Mouse (Mus musculus) forebrain, embryonic 12.5 days (tissue): ENCODE measurements around the gene Neurod2. TPM values are rescaled to one million over a fixed set of nuclear protein-coding genes. Genes with fewer than 3 reads are reported as not detected.

Experiments used
- ATAC-seq: fragments of 200-750 bp; cut with Nextera tagmentation; 2 replicates; pipeline ENCODE4 v1.8.0; 2017; ENCODE audit warnings: moderate TSS enrichment; ENCODE audit not compliant: low FRiP score
- H3K27ac ChIP-seq: fragments of 300-500 bp; sonication (generic); 2 replicates; pipeline ENCODE4 v1.5.1; 2016; ENCODE audit warnings: mild to moderate bottlenecking
- H3K27me3 ChIP-seq: fragments of 300-500 bp; sonication (generic); 2 replicates; pipeline ENCODE4 v1.6.1; 2016; ENCODE audit warnings: mild to moderate bottlenecking
- H3K36me3 ChIP-seq: fragments of 300-500 bp; sonication (generic); replicated peaks from 2 replicates; pipeline ENCODE4 v1.6.1; 2016; ENCODE audit warnings: mild to moderate bottlenecking
- H3K4me1 ChIP-seq: fragments of 300-500 bp; sonication (generic); 2 replicates; pipeline ENCODE4 v1.6.1; 2016
- H3K4me2 ChIP-seq: fragments of 300-500 bp; sonication (generic); 2 replicates; pipeline ENCODE4 v1.6.1; 2016; ENCODE audit warnings: mild to moderate bottlenecking, moderate library complexity
- H3K4me3 ChIP-seq: fragments of 300-500 bp; sonication (generic); replicated peaks from 2 replicates; pipeline ENCODE4 v1.5.1; 2016; ENCODE audit warnings: mild to moderate bottlenecking
- H3K9ac ChIP-seq: fragments of 300-500 bp; sonication (generic); 2 replicates; pipeline ENCODE4 v1.6.1; 2016; ENCODE audit warnings: mild to moderate bottlenecking
- H3K9me3 ChIP-seq: fragments of 300-500 bp; sonication (generic); 2 replicates; pipeline ENCODE4 v1.6.1; 2016
- WGBS: fragments of 180-500 bp; shearing (Covaris S2); methylation state at CpG from one replicate; pipeline ENCODE4 v1.1.7; 2016; 5-methylcytosine and 5-hydroxymethylcytosine counted together
- polyA plus RNA-seq: library from polyadenylated mRNA; unstranded; fragments of >200 nt; fragmentation: Nextera tagmentation; extraction: Ambion mirVana; gene quantifications from 2 replicates; pipeline ENCODE4 v1.2.1, GENCODE M21; 2016

Gene Neurod2
- polyA plus RNA-seq, 1 experiment from 2014 or later, result 20.5 TPM

DNA sequence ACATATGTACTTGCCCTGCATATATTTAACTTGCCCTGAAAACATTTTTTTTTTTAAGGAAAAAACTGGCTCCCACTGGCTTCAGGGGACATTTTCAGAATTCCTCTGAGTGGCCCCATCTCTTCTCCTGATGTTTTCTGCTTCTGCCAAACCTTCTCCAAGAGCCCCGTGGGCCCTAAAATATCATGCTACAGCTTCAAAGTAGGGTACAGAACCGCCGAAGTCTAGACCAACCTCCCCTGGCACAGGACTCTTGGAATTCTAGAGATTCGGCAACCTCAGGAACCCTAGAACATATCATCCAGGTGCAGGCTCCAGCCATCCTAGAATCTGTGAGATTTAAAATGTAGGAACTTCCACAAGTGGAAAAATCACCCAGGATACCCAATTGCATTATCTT is 9.9 kb downstream of the Neurod2 start:
- 12% methylated on average over 4 of the region's 4 CpGs for WGBS
- peaks cover 7% of the 10 kb centered on the region; the same call in 1 of the 2 replicates for H3K4me1 ChIP-seq
- no peak overlapping the region for H3K9ac ChIP-seq
- peaks cover 100% of the 10 kb centered on the region for H3K27me3 ChIP-seq
- no peaks in the 10 kb centered on the region for H3K36me3 ChIP-seq
- no peaks in the 10 kb centered on the region for H3K9me3 ChIP-seq
- no peak overlapping the region for H3K27ac ChIP-seq
- no peak overlapping the region for H3K4me3 ChIP-seq
- ATAC-seq, result no peak
- no peak overlapping the region for H3K4me2 ChIP-seq

GRCm38 (mm10) chr11:98319120-98319519 is 10.3 kb downstream of the Neurod2 start:
- peaks cover 7% of the 10 kb centered on the region; the same call in 1 of the 2 replicates for H3K4me1 ChIP-seq
- no peaks in the 10 kb centered on the region for H3K9me3 ChIP-seq
- ATAC-seq, result no peak
- no peak overlapping the region for H3K4me3 ChIP-seq
- WGBS, result 2% methylated on average over 15 of the region's 15 CpGs
- no peaks in the 10 kb centered on the region for H3K36me3 ChIP-seq
- H3K4me2 ChIP-seq, result no peak overlapping the region
- H3K9ac ChIP-seq, result no peak overlapping the region
- H3K27ac ChIP-seq, result no peak overlapping the region
- peaks cover 100% of the 10 kb centered on the region for H3K27me3 ChIP-seq

GRCm38 (mm10) chr11:98318421-98319116 is 10.9 kb downstream of the Neurod2 start:
- Histone ChIP-seq H3K9ac (no peak overlapping the region), H3K36me3 (no peaks in the 10 kb centered on the region), H3K27ac (peak overlapping the region; percentile 8; the same call in 1 of the 2 replicates), H3K4me2 (no peak overlapping the region), H3K4me3 (no peak overlapping the region), H3K27me3 (peaks cover 100% of the 10 kb centered on the region), H3K9me3 (no peaks in the 10 kb centered on the region), H3K4me1 (peaks cover 11% of the 10 kb centered on the region; the same call in 1 of the 2 replicates)
- no peak for ATAC-seq
- 1% methylated on average over 14 of the region's 14 CpGs for whole genome bisulfite sequencing

DNA sequence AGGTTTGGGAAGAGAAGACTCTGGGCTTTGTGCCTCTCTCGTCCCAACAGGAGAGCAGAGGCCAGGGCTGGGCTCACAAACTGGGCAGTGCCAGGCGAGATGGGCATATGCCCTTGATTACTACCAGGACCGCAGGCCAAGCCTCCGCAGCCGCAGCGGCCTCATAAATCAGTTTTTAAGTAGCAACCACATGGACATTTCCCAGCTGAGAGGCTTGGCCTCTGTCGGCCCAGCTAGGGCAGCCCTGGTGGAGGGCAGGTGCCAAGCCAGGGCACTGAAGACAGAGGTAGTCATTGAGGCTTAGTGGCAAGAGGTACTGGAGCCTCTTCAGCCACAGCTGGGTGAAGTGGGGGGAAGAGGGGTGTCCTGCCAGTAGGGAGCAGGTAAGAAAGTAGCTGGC is 12.0 kb downstream of the Neurod2 start:
- H3K4me2 ChIP-seq, result no peak overlapping the region

GRCm38 (mm10) chr11:98313790-98314323 is 15.6 kb downstream of the Neurod2 start:
- WGBS, result under 1% methylated on average over 26 of the region's 26 CpGs
- peaks cover 8% of the 10 kb centered on the region; the same call in 1 of the 2 replicates for H3K4me1 ChIP-seq
- no peak for ATAC-seq

More for the DNA sequence above, 12.0 kb downstream of the Neurod2 start:
- Histone ChIP-seq H3K27me3 (peaks cover 98% of the 10 kb centered on the region), H3K9me3 (no peaks in the 10 kb centered on the region), H3K36me3 (no peaks in the 10 kb centered on the region), H3K4me1 (peaks cover 11% of the 10 kb centered on the region; the same call in 1 of the 2 replicates), H3K27ac (peak overlapping the region; percentile 31; the same call in 1 of the 2 replicates), H3K9ac (no peak overlapping the region), H3K4me3 (no peak overlapping the region)
- no peak for ATAC-seq
- 4% methylated on average over 7 of the region's 7 CpGs for WGBS

GRCm38 (mm10) chr11:98298484-98299205 is 30.8 kb downstream of the Neurod2 start:
- H3K9ac ChIP-seq, result no peak overlapping the region
- H3K4me1 ChIP-seq, result peaks cover 50% of the 10 kb centered on the region
- ATAC-seq, result no peak
- peaks cover 53% of the 10 kb centered on the region for H3K27me3 ChIP-seq
- no peak overlapping the region for H3K27ac ChIP-seq
- no peaks in the 10 kb centered on the region for H3K9me3 ChIP-seq
- H3K36me3 ChIP-seq, result no peaks in the 10 kb centered on the region
- no peak overlapping the region for H3K4me3 ChIP-seq
- 3% methylated on average over 10 of the region's 10 CpGs for WGBS
- peak overlapping the region; percentile 29; the same call in 1 of the 2 replicates for H3K4me2 ChIP-seq

More at GRCm38 (mm10) chr11:98313790-98314323, 15.6 kb downstream of the Neurod2 start:
- Histone ChIP-seq H3K4me3 (0 out of 2 replicates have a peak overlapping the region, but pooled peaks have one; percentile 5), H3K36me3 (no peaks in the 10 kb centered on the region), H3K27me3 (peaks cover 91% of the 10 kb centered on the region), H3K27ac (no peak overlapping the region), H3K4me2 (no peak overlapping the region), H3K9ac (no peak overlapping the region), H3K9me3 (no peaks in the 10 kb centered on the region)

- WGBS, result 13% methylated on average over 7 of the region's 7 CpGs
- Histone ChIP-seq H3K9ac (no peak overlapping the region), H3K36me3 (no peaks in the 10 kb centered on the region), H3K9me3 (no peaks in the 10 kb centered on the region), H3K27ac (no peak overlapping the region), H3K4me3 (no peak overlapping the region), H3K4me2 (no peak overlapping the region), H3K27me3 (peaks cover 53% of the 10 kb centered on the region), H3K4me1 (peaks cover 50% of the 10 kb centered on the region)
- no peak for ATAC-seq
Measured at GRCm38 (mm10) chr11:98297778-98298177, 31.7 kb downstream of the Neurod2 start.

DNA sequence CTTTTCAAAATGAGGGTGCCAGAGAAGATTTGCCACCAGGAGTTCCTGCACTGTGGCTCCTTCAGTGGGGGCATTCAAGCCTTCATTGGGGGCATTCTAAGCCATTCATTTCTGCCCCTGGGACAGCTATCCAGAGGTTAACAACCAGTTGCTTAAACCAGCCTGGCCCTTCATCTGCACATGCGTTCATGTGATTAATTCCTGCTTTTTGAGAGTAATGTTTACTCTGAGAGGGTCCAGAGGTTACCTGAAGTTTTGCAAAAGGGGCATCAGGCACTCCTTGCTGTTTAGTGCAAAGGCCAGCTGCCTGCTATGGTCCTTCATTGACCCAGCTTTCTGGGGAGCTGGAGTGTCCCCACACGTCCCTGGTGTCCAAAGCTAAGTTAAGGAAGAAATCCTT is 32.5 kb downstream of the Neurod2 start:
- no peak overlapping the region for H3K4me2 ChIP-seq
- ATAC-seq, result no peak
- peaks cover 53% of the 10 kb centered on the region for H3K27me3 ChIP-seq
- peaks cover 50% of the 10 kb centered on the region for H3K4me1 ChIP-seq
- H3K36me3 ChIP-seq, result no peaks in the 10 kb centered on the region
- no peak overlapping the region for H3K4me3 ChIP-seq
- 61% methylated on average over 2 of the region's 2 CpGs for WGBS
- no peaks in the 10 kb centered on the region for H3K9me3 ChIP-seq
- H3K27ac ChIP-seq, result no peak overlapping the region
- 0 out of 2 replicates have a peak overlapping the region, but pooled peaks have one; percentile 25 for H3K9ac ChIP-seq

- Histone ChIP-seq H3K4me3 (no peak overlapping the region), H3K9ac (peak overlapping the region; percentile 25; the same call in 1 of the 2 replicates), H3K27me3 (peaks cover 53% of the 10 kb centered on the region), H3K27ac (no peak overlapping the region), H3K4me1 (peaks cover 50% of the 10 kb centered on the region), H3K4me2 (no peak overlapping the region), H3K9me3 (no peaks in the 10 kb centered on the region), H3K36me3 (no peaks in the 10 kb centered on the region)
- 3% methylated on average over 5 of the region's 5 CpGs for WGBS
- no peak; the same call in 1 of the 2 replicates for ATAC-seq
Measured at GRCm38 (mm10) chr11:98296277-98296676, 33.2 kb downstream of the Neurod2 start.

GRCm38 (mm10) chr11:98295013-98295585 is 34.3 kb downstream of the Neurod2 start:
- Histone ChIP-seq H3K9ac (peak overlapping the region; percentile 78), H3K4me1 (peaks cover 55% of the 10 kb centered on the region), H3K27ac (peak overlapping the region; percentile 79), H3K9me3 (no peaks in the 10 kb centered on the region), H3K4me3 (peak overlapping the region; percentile 61), H3K36me3 (no peaks in the 10 kb centered on the region), H3K4me2 (peak overlapping the region; percentile 96), H3K27me3 (peaks cover 48% of the 10 kb centered on the region)
- 6% methylated on average over 9 of the region's 9 CpGs for WGBS
- no peak for ATAC-seq

- 1% methylated on average over 58 of the region's 58 CpGs for WGBS
- peak overlapping the region; percentile 79 for H3K27ac ChIP-seq
- no peaks in the 10 kb centered on the region for H3K9me3 ChIP-seq
Measured at GRCm38 (mm10) chr11:98294188-98295012, 35.0 kb downstream of the Neurod2 start.

More at GRCm38 (mm10) chr11:98294188-98295012, 35.0 kb downstream of the Neurod2 start:
- H3K9ac ChIP-seq, result peak overlapping the region; percentile 78
- H3K4me3 ChIP-seq, result peak overlapping the region; percentile 61
- ATAC-seq, result peak; percentile 80
- H3K4me1 ChIP-seq, result peaks cover 60% of the 10 kb centered on the region
- H3K36me3 ChIP-seq, result no peaks in the 10 kb centered on the region
- peak overlapping the region; percentile 96 for H3K4me2 ChIP-seq
- H3K27me3 ChIP-seq, result peaks cover 43% of the 10 kb centered on the region
